Mouse (Mus musculus): Measurements from ENCODE around the gene Pi4kb. TPM values are rescaled to one million over a fixed set of nuclear protein-coding genes. Genes with fewer than 3 reads are reported as not detected.
"Not testable (repeated sequence)": the region's sequence is repeated elsewhere in the genome, so short reads cannot be mapped to it uniquely, and the experiment has no call there.

The Pi4kb gene
- 22.6 and 25.7 TPM in 2 replicates for polyA plus RNA-seq (2014; fragmentation: Nextera tagmentation; extraction: Ambion mirVana)

DNA sequence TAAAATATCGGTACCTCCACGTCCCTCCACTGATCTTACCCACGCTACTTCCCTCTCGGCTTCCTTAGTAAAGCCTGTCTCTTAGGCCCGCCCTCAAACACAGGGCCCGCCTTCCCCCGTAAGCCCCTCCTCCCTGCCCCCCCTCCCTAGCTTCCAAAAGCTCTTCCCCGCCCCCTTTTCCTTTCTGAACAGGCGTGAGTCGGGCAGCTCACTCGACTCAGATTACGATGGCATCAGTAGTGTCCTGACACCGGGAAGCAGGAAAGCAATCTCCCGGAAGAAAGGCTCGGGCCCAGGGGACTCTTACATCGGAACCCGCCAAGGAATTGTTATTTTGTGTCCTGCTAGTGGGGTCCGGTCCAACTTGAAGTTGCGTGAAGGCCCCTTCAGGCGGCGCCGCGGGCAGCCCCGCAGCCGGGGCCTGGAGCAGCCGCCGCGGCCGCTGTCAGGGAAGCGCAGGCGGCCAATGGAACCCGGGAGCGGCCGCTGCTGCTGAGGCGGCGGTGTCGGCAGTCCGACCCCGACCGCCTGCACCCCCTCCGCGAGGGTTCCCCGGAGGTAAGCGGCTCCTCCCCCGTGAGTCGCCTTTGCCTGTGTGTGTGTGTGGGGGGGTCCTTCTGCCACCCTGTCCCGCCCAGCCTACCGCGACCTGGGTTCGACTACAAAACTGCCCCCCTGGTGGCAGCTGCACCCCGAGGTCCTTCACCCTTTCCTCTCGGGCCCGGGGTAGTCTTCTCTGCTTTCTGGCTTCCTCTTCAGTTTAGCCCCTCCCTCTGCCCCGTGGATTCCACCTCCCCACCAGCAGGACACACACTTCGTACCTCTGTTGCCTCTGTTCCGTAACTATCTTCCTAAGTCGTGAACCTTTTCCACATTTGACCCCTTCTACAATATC is at the start of gene Pi4kb:
TSS of gene Pi4kb (plus strand) at position 204 of the 895 bp plus-strand sequence.
- H3K9ac ChIP-seq (ENCODE audit: low read depth, low read length) = peak within 1 kb of the TSS; percentile 88
- H3K4me1 ChIP-seq (ENCODE audit: control insufficient read depth, insufficient read depth, low read length) = peaks cover 6% of the 10 kb centered on the region
- ATAC-seq (ENCODE audit: low FRiP score, low TSS enrichment) = peak; percentile 92
- peak within 1 kb of the TSS; percentile 89 for H3K27ac ChIP-seq (ENCODE audit: low read depth, low read length)
- H3K4me2 ChIP-seq (replicated peaks; ENCODE audit: low read depth, low read length) = peak within 1 kb of the TSS; percentile 70
- WGBS = under 1% methylated on average over 54 of the region's 57 CpGs
- peak within 1 kb of the TSS; percentile 82 for H3K4me3 ChIP-seq (ENCODE audit: low read length)
- no peaks in the 10 kb centered on the region for H3K9me3 ChIP-seq (ENCODE audit: control insufficient read depth, low read length)
- 0 out of 2 replicates have a peak, but pooled peaks cover 5% of the 10 kb centered on the region for H3K36me3 ChIP-seq (ENCODE audit: control insufficient read depth, insufficient read depth, low read length)
- no peaks in the 10 kb centered on the region for H3K27me3 ChIP-seq (ENCODE audit: control insufficient read depth, insufficient read depth, low read length)

DNA sequence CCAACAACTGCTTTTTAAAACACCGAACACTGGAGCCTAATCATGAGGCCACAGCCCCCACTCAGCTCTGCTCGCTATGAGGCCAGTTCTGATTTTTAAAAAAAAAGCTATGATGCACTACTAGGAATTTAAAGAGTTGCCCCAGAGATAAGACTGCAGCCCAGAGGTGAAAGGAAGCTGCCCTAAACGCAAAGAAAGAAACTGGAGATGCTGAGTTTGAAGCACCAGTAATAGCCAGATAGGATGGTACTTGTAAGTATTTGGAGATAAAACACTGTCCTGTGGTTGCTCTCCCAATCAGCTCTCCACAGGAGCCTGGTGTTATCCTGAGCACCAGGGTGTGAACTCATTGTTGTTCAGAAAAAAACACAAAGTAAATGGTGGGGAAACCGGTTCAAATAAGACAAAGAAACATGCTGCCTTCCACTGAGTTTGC is 48.2 kb upstream of the Pi4kb start:
- H3K36me3 ChIP-seq (ENCODE audit: control insufficient read depth, insufficient read depth, low read length); H3K4me3 ChIP-seq (ENCODE audit: low read length); H3K9ac ChIP-seq (ENCODE audit: low read depth, low read length); ATAC-seq (ENCODE audit: low FRiP score, low TSS enrichment); H3K27ac ChIP-seq (ENCODE audit: low read depth, low read length); H3K27me3 ChIP-seq (ENCODE audit: control insufficient read depth, insufficient read depth, low read length); H3K4me1 ChIP-seq (ENCODE audit: control insufficient read depth, insufficient read depth, low read length); H3K4me2 ChIP-seq (replicated peaks; ENCODE audit: low read depth, low read length); H3K9me3 ChIP-seq (ENCODE audit: control insufficient read depth, low read length): not testable (repeated sequence)
- WGBS = 48% methylated on average over 4 of the region's 4 CpGs

DNA sequence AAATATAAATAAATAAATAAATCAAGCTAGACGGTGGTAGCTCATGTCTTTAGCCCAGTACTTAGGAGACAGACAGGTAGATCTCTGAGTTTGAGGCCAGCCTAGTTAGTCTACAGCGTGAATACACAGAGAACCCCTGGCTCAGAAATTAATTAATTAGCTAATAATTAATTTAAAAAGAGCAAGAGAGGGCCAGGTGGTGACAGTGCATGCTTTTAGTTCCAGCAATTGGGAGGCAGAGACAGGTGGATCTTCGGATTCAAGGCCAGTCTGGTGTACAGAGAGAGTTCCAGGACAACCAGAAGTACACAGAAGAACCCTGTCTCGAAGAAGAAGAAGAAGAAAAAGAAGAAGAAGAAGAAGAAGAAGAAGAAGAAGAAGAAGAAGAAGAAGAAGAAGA is 45.6 kb upstream of the Pi4kb start:
- WGBS = 85% methylated on average over 4 of the region's 4 CpGs
- not testable (repeated sequence) for ATAC-seq (ENCODE audit: low FRiP score, low TSS enrichment)

DNA sequence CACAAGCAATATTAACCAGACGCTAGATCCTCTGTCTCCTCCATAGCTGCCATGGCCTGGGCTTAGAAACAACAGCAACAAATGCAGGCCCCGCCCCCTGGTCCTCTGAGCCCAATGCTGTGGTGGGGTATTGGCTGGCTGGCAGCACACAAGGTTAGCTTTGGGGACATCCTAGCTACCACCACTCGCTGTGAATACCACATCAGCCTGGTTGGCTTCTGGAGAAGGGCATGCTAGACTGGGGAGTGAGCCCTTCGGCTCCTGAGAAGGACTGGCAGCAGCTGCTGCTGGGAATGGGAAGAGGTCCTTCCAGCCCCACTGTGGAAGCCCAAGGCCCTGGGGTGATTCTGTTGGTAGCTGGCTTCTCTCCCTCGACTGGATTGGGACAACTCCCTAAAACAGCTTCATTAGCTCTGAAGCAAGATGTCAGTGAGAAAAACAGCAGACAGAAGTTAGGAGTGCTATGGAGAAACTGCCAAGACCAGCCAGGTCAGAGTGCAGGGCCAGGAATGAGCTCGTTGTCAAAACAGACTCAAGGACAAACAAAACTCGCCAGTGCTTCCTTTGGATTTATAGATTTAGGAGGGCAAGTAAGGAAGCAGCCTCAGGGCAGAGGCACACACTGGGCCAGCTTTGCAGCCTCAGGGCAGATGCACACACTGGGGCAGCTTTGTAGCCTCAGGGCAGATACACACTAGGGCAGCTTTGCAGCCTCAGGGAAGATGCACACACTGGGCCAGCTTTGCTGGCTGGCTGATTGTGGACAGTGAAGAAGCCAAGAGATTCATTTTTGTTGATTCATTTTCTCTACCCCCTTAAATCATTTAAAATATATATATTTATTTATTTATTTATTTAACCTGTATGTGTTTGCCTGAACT is 43.9 kb upstream of the Pi4kb start:
- H3K4me1 ChIP-seq (ENCODE audit: control insufficient read depth, insufficient read depth, low read length); H3K4me2 ChIP-seq (replicated peaks; ENCODE audit: low read depth, low read length); H3K36me3 ChIP-seq (ENCODE audit: control insufficient read depth, insufficient read depth, low read length); H3K27me3 ChIP-seq (ENCODE audit: control insufficient read depth, insufficient read depth, low read length); H3K9ac ChIP-seq (ENCODE audit: low read depth, low read length); H3K4me3 ChIP-seq (ENCODE audit: low read length); ATAC-seq (ENCODE audit: low FRiP score, low TSS enrichment); H3K9me3 ChIP-seq (ENCODE audit: control insufficient read depth, low read length); H3K27ac ChIP-seq (ENCODE audit: low read depth, low read length): not testable (repeated sequence)
- 27% methylated on average over 6 of the region's 7 CpGs for WGBS

More for the DNA sequence above, 45.6 kb upstream of the Pi4kb start:
- not testable (repeated sequence) for H3K27ac ChIP-seq (ENCODE audit: low read depth, low read length); H3K9me3 ChIP-seq (ENCODE audit: control insufficient read depth, low read length); H3K36me3 ChIP-seq (ENCODE audit: control insufficient read depth, insufficient read depth, low read length); H3K4me3 ChIP-seq (ENCODE audit: low read length); H3K9ac ChIP-seq (ENCODE audit: low read depth, low read length); H3K4me2 ChIP-seq (replicated peaks; ENCODE audit: low read depth, low read length); H3K4me1 ChIP-seq (ENCODE audit: control insufficient read depth, insufficient read depth, low read length); H3K27me3 ChIP-seq (ENCODE audit: control insufficient read depth, insufficient read depth, low read length)

DNA sequence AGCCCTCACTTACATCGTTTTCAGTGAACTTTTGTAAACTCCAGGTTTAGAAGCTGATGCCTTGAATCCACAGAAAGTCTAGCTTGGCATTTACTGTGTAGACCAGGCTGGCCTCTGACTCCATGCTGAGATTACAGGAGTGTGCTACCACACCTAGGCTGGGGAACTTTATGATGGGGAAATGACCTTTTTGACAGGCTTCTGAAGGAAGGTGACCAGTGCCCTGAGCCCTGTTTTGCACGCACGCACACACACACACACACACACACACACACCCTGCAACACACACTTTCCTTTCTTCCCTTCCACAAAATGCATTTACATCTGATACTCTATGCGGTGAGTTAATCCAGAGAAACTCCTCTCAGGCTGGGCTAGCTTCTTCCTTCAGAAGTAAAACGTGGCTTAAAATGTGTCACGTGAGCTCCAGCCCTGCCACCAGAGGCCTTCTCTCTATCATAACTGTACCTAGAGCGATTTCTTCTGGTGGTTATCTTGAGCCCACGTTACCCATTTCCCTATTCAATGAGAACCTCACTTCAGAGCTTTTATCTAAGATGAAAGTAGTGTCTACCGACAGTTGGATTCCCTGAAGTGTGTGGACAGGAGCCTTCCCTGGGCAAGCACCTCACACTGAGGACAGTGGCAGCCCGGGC is 43.0 kb upstream of the Pi4kb start:
- 79% methylated on average over 10 of the region's 10 CpGs for WGBS
- not testable (repeated sequence) for H3K9ac ChIP-seq (ENCODE audit: low read depth, low read length); H3K4me3 ChIP-seq (ENCODE audit: low read length); H3K9me3 ChIP-seq (ENCODE audit: control insufficient read depth, low read length); ATAC-seq (ENCODE audit: low FRiP score, low TSS enrichment); H3K27me3 ChIP-seq (ENCODE audit: control insufficient read depth, insufficient read depth, low read length); H3K4me1 ChIP-seq (ENCODE audit: control insufficient read depth, insufficient read depth, low read length); H3K4me2 ChIP-seq (replicated peaks; ENCODE audit: low read depth, low read length); H3K36me3 ChIP-seq (ENCODE audit: control insufficient read depth, insufficient read depth, low read length); H3K27ac ChIP-seq (ENCODE audit: low read depth, low read length)

DNA sequence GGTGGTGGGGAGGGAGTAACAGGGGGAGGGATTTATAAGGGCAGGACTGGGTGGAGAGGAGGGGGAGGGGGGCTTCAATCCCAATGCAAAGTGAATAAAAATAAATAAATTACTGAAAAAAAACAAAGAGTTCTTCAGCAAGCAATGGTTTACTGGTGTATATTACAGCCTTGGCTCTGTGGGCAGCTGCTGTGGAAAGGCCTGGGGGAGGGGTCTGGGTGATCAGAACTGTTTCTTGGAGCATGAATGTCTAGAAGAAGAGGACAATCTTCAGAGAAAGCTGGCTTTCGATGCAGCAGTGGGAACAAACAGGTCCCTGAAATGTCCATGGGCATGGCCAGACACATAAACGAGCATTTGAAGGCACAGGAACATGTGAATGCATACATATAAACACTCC is 42.3 kb upstream of the Pi4kb start:
- H3K9ac ChIP-seq (ENCODE audit: low read depth, low read length); ATAC-seq (ENCODE audit: low FRiP score, low TSS enrichment); H3K27me3 ChIP-seq (ENCODE audit: control insufficient read depth, insufficient read depth, low read length); H3K4me1 ChIP-seq (ENCODE audit: control insufficient read depth, insufficient read depth, low read length); H3K9me3 ChIP-seq (ENCODE audit: control insufficient read depth, low read length); H3K4me3 ChIP-seq (ENCODE audit: low read length); H3K36me3 ChIP-seq (ENCODE audit: control insufficient read depth, insufficient read depth, low read length): not testable (repeated sequence)
- Histone ChIP-seq H3K4me2 (replicated peaks; ENCODE audit: low read depth, low read length) (peak overlapping the region; percentile 51; the same call in 1 of the 2 replicates), H3K27ac (ENCODE audit: low read depth, low read length) (peak overlapping the region; percentile 88; the same call in 1 of the 2 replicates)
- WGBS = 50% methylated on average over 2 of the region's 2 CpGs

DNA sequence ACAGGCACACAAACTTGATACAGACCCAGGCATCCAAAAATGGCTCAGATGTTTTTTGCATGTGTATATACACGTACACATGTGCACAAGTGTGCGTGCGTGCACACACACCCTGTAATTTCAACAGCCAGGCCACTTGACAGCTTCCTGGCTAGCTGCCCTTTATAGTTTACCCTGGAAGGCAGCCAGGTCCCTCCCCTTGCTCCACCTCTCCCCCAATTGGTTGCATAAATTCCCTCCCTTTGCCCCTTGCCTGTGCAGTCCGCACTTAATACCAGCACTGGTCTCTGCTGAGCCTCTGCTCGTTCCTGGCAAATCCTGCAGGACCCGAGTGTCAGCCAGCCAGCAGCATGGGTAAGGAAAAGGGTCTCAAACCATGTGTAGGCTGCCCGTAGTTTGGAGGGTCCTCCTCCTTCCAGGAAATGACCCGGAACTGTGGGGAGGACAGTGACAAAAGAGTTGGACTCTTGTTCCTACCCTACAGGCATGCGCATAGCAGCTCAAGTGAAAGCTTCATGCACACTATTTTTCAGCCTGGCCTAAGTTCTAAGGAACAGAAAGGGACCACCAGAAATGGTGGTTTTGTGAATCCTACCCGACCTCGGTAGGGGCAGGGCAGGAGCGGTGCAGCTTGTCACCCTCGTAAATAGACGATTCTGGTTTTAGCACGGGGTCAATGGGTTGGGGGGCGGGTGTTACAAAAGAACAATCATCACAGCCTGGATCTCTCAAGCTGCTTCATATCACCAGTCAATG is 41.5 kb upstream of the Pi4kb start, which contains the start of gene Selenbp1:
TSS of gene Selenbp1 (plus strand) at position 248 of the 756 bp plus-strand sequence.
- WGBS = 3% methylated on average over 16 of the region's 16 CpGs
- no peaks in the 10 kb centered on the region for H3K9me3 ChIP-seq (ENCODE audit: control insufficient read depth, low read length)
- H3K36me3 ChIP-seq (ENCODE audit: control insufficient read depth, insufficient read depth, low read length) = no peaks in the 10 kb centered on the region
- H3K4me2 ChIP-seq (replicated peaks; ENCODE audit: low read depth, low read length) = peak within 1 kb of the TSS; percentile 51
- peaks cover 8% of the 10 kb centered on the region for H3K4me1 ChIP-seq (ENCODE audit: control insufficient read depth, insufficient read depth, low read length)
- H3K4me3 ChIP-seq (ENCODE audit: low read length) = peak within 1 kb of the TSS; percentile 27
- H3K27me3 ChIP-seq (ENCODE audit: control insufficient read depth, insufficient read depth, low read length) = no peaks in the 10 kb centered on the region
- peak within 1 kb of the TSS; percentile 31; the same call in 1 of the 2 replicates for H3K9ac ChIP-seq (ENCODE audit: low read depth, low read length)
- peak; percentile 87 for ATAC-seq (ENCODE audit: low FRiP score, low TSS enrichment)
- H3K27ac ChIP-seq (ENCODE audit: low read depth, low read length) = peak within 1 kb of the TSS; percentile 88

DNA sequence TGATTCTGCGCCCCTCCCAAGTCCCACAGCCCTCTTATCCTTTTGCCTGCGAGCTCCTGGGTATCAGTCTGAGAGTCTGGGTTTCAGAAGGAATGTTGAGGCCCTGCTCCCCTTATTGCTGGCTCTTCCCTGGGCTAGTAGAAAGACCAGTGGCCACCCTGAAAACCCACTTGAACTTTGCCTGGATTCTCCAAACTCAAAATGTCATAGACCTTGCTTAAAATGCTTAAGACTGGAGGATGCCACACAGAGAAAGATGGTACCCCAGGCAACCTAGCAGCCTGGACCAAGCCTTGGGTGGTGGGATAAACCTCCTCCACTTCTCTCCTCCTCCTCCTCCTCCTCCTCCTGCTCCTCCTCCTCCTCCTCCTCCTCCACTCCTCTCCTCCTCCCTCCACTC is 40.9 kb upstream of the Pi4kb start:
- not testable (repeated sequence) for H3K4me2 ChIP-seq (replicated peaks; ENCODE audit: low read depth, low read length); H3K9me3 ChIP-seq (ENCODE audit: control insufficient read depth, low read length); H3K27me3 ChIP-seq (ENCODE audit: control insufficient read depth, insufficient read depth, low read length); H3K4me3 ChIP-seq (ENCODE audit: low read length); ATAC-seq (ENCODE audit: low FRiP score, low TSS enrichment); H3K4me1 ChIP-seq (ENCODE audit: control insufficient read depth, insufficient read depth, low read length); H3K36me3 ChIP-seq (ENCODE audit: control insufficient read depth, insufficient read depth, low read length); H3K9ac ChIP-seq (ENCODE audit: low read depth, low read length)
- peak overlapping the region; percentile 88; the same call in 1 of the 2 replicates for H3K27ac ChIP-seq (ENCODE audit: low read depth, low read length)
- WGBS = no CpG with 5 or more reads among the region's 2 CpGs
